ENCODE assay signal across 8 mouse cellular contexts in the genomic region with DNA sequence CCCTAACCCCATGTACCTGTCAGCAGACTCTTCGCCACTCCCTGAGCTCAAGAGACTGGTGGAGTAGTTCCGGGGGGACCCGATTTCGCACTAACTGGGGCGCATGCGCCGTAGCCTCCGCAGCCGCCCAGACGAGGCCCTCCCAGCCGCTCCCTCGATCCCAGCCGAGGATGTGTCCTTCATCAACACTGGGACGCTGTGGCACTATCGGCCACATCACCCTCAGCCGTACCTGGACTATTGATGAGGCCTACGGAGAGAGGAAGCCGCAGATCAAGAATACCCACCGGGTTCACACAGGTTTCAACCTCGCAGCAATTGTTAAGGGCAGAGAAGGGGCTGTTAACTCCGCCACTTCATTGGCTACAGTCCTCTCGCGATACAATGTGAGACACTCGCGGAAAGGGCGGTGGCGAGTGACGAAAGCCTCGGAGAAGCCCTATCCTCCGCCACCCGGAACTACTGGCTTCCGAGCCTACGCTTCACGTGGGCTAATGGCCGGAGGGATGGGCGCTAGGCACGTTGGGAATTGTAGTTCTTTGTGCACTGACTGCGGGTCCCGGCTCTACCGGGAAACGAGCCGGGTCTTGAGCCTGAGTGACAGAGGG. TPM values are rescaled to one million over a fixed set of nuclear protein-coding genes. Genes with fewer than 3 reads are reported as not detected.
DNase-seq lines count a peak whose midpoint lies in the region; ATAC-seq and TF ChIP-seq lines count a peak whose summit lies in the region.

No protein-coding gene starts in this region.

- under 1% methylated on average over 42 of the region's 42 CpGs for WGBS in heart, embryonic 11.5 days (ENCODE audit: insufficient replicate concordance)
- under 1% methylated on average over 42 of the region's 42 CpGs for WGBS in kidney, embryonic 16.5 days
- under 1% methylated on average over 42 of the region's 42 CpGs for WGBS in liver, adult 2 months

- peak overlapping the region; percentile 96 for H3K9ac ChIP-seq in heart, embryonic 11.5 days (ENCODE audit: low read depth, low read length)
- H3K9ac ChIP-seq in kidney, embryonic 16.5 days (replicated peaks; ENCODE audit: low read length) = peak overlapping the region; percentile 87
- peak overlapping the region; percentile 75 for H3K9ac ChIP-seq in liver, adult 2 months (ENCODE audit: low read depth, low read length)

- H3K27ac ChIP-seq in heart, embryonic 11.5 days (ENCODE audit: low read depth, low read length) = peak overlapping the region; percentile 91
- peak overlapping the region; percentile 95 for H3K27ac ChIP-seq in kidney, embryonic 16.5 days (ENCODE audit: low read length)
- H3K27ac ChIP-seq in liver, adult 2 months (replicated peaks; ENCODE audit: insufficient read depth, low read depth, low read length) = peak overlapping the region; percentile 82

- peak; percentile 94 for ATAC-seq in heart, embryonic 11.5 days (replicated peaks; ENCODE audit: insufficient number of reproducible peaks, low FRiP score, low TSS enrichment)
- ATAC-seq in kidney, embryonic 16.5 days (ENCODE audit: low FRiP score, low TSS enrichment) = peak; percentile 97

- no peaks in the 10 kb centered on the region for H3K9me3 ChIP-seq in erythroblast, embryonic 14.5 days (ENCODE audit: control insufficient read depth, low read length)
- H3K9me3 ChIP-seq in heart, embryonic 11.5 days (replicated peaks; ENCODE audit: control insufficient read depth, low read length) = no peaks in the 10 kb centered on the region
- no peaks in the 10 kb centered on the region for H3K9me3 ChIP-seq in kidney, embryonic 16.5 days (ENCODE audit: low read length)

- H3K4me2 ChIP-seq in heart, embryonic 11.5 days = peak overlapping the region; percentile 90
- H3K4me2 ChIP-seq in kidney, embryonic 16.5 days (replicated peaks; ENCODE audit: low read depth, low read length) = peak overlapping the region; percentile 93
- H3K4me2 ChIP-seq in myocyte (ENCODE audit: low read depth) = peak overlapping the region; percentile 98

- H3K79me3 ChIP-seq in C2C12 (ENCODE audit: low read depth) = peaks cover 70% of the 10 kb centered on the region

- H3K27me3 ChIP-seq in C2C12 (ENCODE audit: control insufficient read depth, insufficient read depth, insufficient read length) (no peaks in the 10 kb centered on the region), myocyte (ENCODE audit: control insufficient read depth, insufficient read depth, insufficient read length) (no peaks in the 10 kb centered on the region)
- no peaks in the 10 kb centered on the region for H3K27me3 ChIP-seq in erythroblast, embryonic 14.5 days (ENCODE audit: control insufficient read depth)
- H3K27me3 ChIP-seq in heart, embryonic 11.5 days (ENCODE audit: control insufficient read depth, insufficient read depth, low read length) = no peaks in the 10 kb centered on the region
- H3K27me3 ChIP-seq in kidney, embryonic 16.5 days (ENCODE audit: insufficient read depth, low read length) = no peaks in the 10 kb centered on the region
- H3K27me3 ChIP-seq in liver, adult 2 months (ENCODE audit: control insufficient read depth, insufficient read depth, low read length) = no peaks in the 10 kb centered on the region
- H3K27me3 ChIP-seq in splenic B cell, adult 2 months (ENCODE audit: control insufficient read depth, insufficient read depth, low read length, poor library complexity, severe bottlenecking) = no peaks in the 10 kb centered on the region

- H3K4me3 ChIP-seq in C2C12 (ENCODE audit: insufficient read depth, poor library complexity, severe bottlenecking) (peak overlapping the region; percentile 74), myocyte (peak overlapping the region; percentile 88)
- peak overlapping the region; percentile 93 for H3K4me3 ChIP-seq in erythroblast, embryonic 14.5 days (replicated peaks)
- H3K4me3 ChIP-seq in heart, embryonic 11.5 days (ENCODE audit: low read depth, low read length) = peak overlapping the region; percentile 92
- H3K4me3 ChIP-seq in kidney, embryonic 16.5 days (ENCODE audit: low read length) = peak overlapping the region; percentile 84
- peak overlapping the region; percentile 97 for H3K4me3 ChIP-seq in liver, adult 2 months (ENCODE audit: insufficient read depth, low read depth, low read length)

- H3K79me2 ChIP-seq in C2C12 (ENCODE audit: control insufficient read depth, insufficient read depth) (peaks cover 99% of the 10 kb centered on the region), myocyte (ENCODE audit: control insufficient read depth, insufficient read depth) (peaks cover 67% of the 10 kb centered on the region)
- peaks cover 12% of the 10 kb centered on the region; the same call in 1 of the 2 replicates for H3K79me2 ChIP-seq in liver, adult 2 months (ENCODE audit: control insufficient read depth, insufficient read depth, low read length)

- H3K4me1 ChIP-seq in erythroblast, embryonic 14.5 days (ENCODE audit: control insufficient read depth) = peaks cover 56% of the 10 kb centered on the region
- peaks cover 13% of the 10 kb centered on the region for H3K4me1 ChIP-seq in heart, embryonic 11.5 days (ENCODE audit: control insufficient read depth, insufficient read depth, low read length)
- H3K4me1 ChIP-seq in kidney, embryonic 16.5 days (ENCODE audit: insufficient read depth, low read length) = peaks cover 18% of the 10 kb centered on the region
- H3K4me1 ChIP-seq in liver, adult 2 months (ENCODE audit: control insufficient read depth, insufficient read depth, low read length) = peaks cover 5% of the 10 kb centered on the region; the same call in 1 of the 2 replicates

- peak; percentile 100 for DNase-seq in brain, embryonic 14.5 days (ENCODE audit: low read depth)
- peak; percentile 97 for DNase-seq in liver, adult 2 months (ENCODE audit: extremely low read depth, low read depth, low spot score)
- DNase-seq in splenic B cell, adult 2 months (ENCODE audit: low read depth, low spot score) = peak; percentile 99

- peak; percentile 33; the same call in 1 of the 2 replicates for TF ChIP-seq POLR2A in brain, embryonic 14.5 days (IDR thresholded peaks at IDR 0.05; ENCODE audit: borderline replicate concordance, extremely low read depth, insufficient read depth, insufficient read length, poor library complexity, severe bottlenecking)
- 0 out of 2 replicates have a peak, but pooled peaks have one; percentile 47 for TF ChIP-seq POLR2A in liver, adult 2 months (IDR thresholded peaks at IDR 0.05; ENCODE audit: extremely low read depth, insufficient read depth, low read length)
- TF ChIP-seq POLR2A in myocyte (IDR thresholded peaks at IDR 0.05; ENCODE audit: insufficient read length, low read depth) = peak; percentile 59

- no peak for TF ChIP-seq CTCF in C2C12 (IDR thresholded peaks at IDR 0.05; ENCODE audit: control insufficient read depth, insufficient read depth, insufficient read length)
- TF ChIP-seq CTCF in brain, embryonic 14.5 days (IDR thresholded peaks at IDR 0.05; ENCODE audit: borderline replicate concordance, extremely low read depth, insufficient read depth, insufficient read length) = no peak
- no peak for TF ChIP-seq CTCF in liver, adult 2 months (IDR thresholded peaks at IDR 0.05; ENCODE audit: low read depth, low read length)

- peak overlapping the region; percentile 82 for H3ac ChIP-seq in C2C12 (ENCODE audit: control insufficient read depth, insufficient read length, low read depth)
- H3ac ChIP-seq in myocyte (ENCODE audit: control insufficient read depth, insufficient read length) = peak overlapping the region; percentile 71

- H3K36me3 ChIP-seq in C2C12 (ENCODE audit: control insufficient read depth, insufficient read depth) = peaks cover 33% of the 10 kb centered on the region
- peaks cover 54% of the 10 kb centered on the region for H3K36me3 ChIP-seq in erythroblast, embryonic 14.5 days (ENCODE audit: control insufficient read depth)
- peaks cover 21% of the 10 kb centered on the region for H3K36me3 ChIP-seq in heart, embryonic 11.5 days (ENCODE audit: control insufficient read depth, insufficient read depth, low read length)
- H3K36me3 ChIP-seq in kidney, embryonic 16.5 days (ENCODE audit: insufficient read depth, low read length) = peaks cover 27% of the 10 kb centered on the region
- peaks cover 16% of the 10 kb centered on the region for H3K36me3 ChIP-seq in liver, adult 2 months (ENCODE audit: control insufficient read depth, insufficient read depth, low read length)
- peaks cover 31% of the 10 kb centered on the region for H3K36me3 ChIP-seq in myocyte (ENCODE audit: control insufficient read depth, insufficient read depth)
- H3K36me3 ChIP-seq in splenic B cell, adult 2 months (ENCODE audit: control insufficient read depth, insufficient read depth, low read length, poor library complexity, severe bottlenecking) = peaks cover 12% of the 10 kb centered on the region; the same call in 1 of the 2 replicates

TF ChIP-seq in C2C12, 6 proteins besides CTCF, POLR2A, EP300 and RAD21 (continues in another document):
- TF ChIP-seq MAX (IDR thresholded peaks at IDR 0.05) = peak; percentile 57

RNA-seq across cellular contexts. Expression of a gene that starts 0.7 kb away (rescaled TPM):
- polyA plus RNA-seq in C2C12 (2012; fragmentation: generic; extraction: Trizol) (41.1 TPM), myocyte (2012; fragmentation: generic; extraction: Trizol) (35.5 TPM)
- polyA plus RNA-seq in brain, embryonic 14.5 days (2012; rRNA removed) = 49.7 and 51.0 TPM in 2 replicates
- polyA plus RNA-seq in erythroblast, embryonic 14.5 days (2012) = 0.46 and 1.1 TPM in 2 replicates
- polyA plus RNA-seq in heart, embryonic 11.5 days (2014; fragmentation: Nextera tagmentation; extraction: Ambion mirVana) = 120 and 126 TPM in 2 replicates
- 130 and 136 TPM in 2 replicates for polyA plus RNA-seq in kidney, embryonic 16.5 days (2015; fragmentation: Nextera tagmentation; extraction: Ambion mirVana)
- 22.7 and 33.8 TPM in 2 replicates for total RNA-seq in liver, adult 2 months (2014; rRNA removed)
- polyA plus RNA-seq in liver, adult 2 months (2012; rRNA removed) = 4.9 and 6.7 TPM in 2 replicates

RNA-seq across cellular contexts. Expression of a gene that starts 0.8 kb away (rescaled TPM):
- 12.1 TPM for polyA plus RNA-seq in C2C12 (2012; fragmentation: generic; extraction: Trizol)
- 20.0 and 28.0 TPM in 2 replicates for polyA plus RNA-seq in brain, embryonic 14.5 days (2012; rRNA removed)
- polyA plus RNA-seq in erythroblast, embryonic 14.5 days (2012) = 10.1 and 11.0 TPM in 2 replicates
- polyA plus RNA-seq in heart, embryonic 11.5 days (2014; fragmentation: Nextera tagmentation; extraction: Ambion mirVana) = 24.6 and 27.2 TPM in 2 replicates
- polyA plus RNA-seq in kidney, embryonic 16.5 days (2015; fragmentation: Nextera tagmentation; extraction: Ambion mirVana) = 21.4 and 27.1 TPM in 2 replicates
- total RNA-seq in liver, adult 2 months (2014; rRNA removed) = 17.1 and 18.9 TPM in 2 replicates
- polyA plus RNA-seq in liver, adult 2 months (2012; rRNA removed) = 3.4 and 4.1 TPM in 2 replicates
- 16.2 TPM for polyA plus RNA-seq in myocyte (2012; fragmentation: generic; extraction: Trizol)

RNA-seq across cellular contexts. Expression of a gene that starts 39.4 kb away (rescaled TPM):
- polyA plus RNA-seq in C2C12 (2012; fragmentation: generic; extraction: Trizol) = not detected
- not detected in 2 replicates for polyA plus RNA-seq in brain, embryonic 14.5 days (2012; rRNA removed)
- polyA plus RNA-seq in erythroblast, embryonic 14.5 days (2012) = not detected in 2 replicates
- not detected in 2 replicates for polyA plus RNA-seq in heart, embryonic 11.5 days (2014; fragmentation: Nextera tagmentation; extraction: Ambion mirVana)
- polyA plus RNA-seq in kidney, embryonic 16.5 days (2015; fragmentation: Nextera tagmentation; extraction: Ambion mirVana) = not detected in 2 replicates
- not detected in 2 replicates for total RNA-seq in liver, adult 2 months (2014; rRNA removed)
- polyA plus RNA-seq in liver, adult 2 months (2012; rRNA removed) = not detected in 2 replicates
- polyA plus RNA-seq in myocyte (2012; fragmentation: generic; extraction: Trizol) = not detected

Comparison
In these comparisons a context has a peak if more than half of its experiments do, and no peak if none do; other contexts are left out.
1. Peak in every context shown above with its lines: DNase-seq, ATAC-seq, H3K4me3 ChIP-seq and H3K27ac ChIP-seq.